Mouse (Mus musculus) olfactory bulb, adult 2 months (tissue): ENCODE data around the gene Rufy3.

Source experiments
- CTCF ChIP-seq: fragments of 200-500 bp; IDR thresholded peaks from 2 replicates; pipeline ENCODE4 v1.5.1; 2012; ENCODE audit warnings: low read depth, mild to moderate bottlenecking, low read length, moderate library complexity; ENCODE audit not compliant: insufficient read depth
- POLR2A ChIP-seq: fragments of 200-500 bp; IDR thresholded peaks from 2 replicates; pipeline ENCODE4 v1.6.1; 2012; ENCODE audit warnings: mild to moderate bottlenecking, low read depth, low read length, moderate library complexity; ENCODE audit not compliant: insufficient read depth

DNA sequence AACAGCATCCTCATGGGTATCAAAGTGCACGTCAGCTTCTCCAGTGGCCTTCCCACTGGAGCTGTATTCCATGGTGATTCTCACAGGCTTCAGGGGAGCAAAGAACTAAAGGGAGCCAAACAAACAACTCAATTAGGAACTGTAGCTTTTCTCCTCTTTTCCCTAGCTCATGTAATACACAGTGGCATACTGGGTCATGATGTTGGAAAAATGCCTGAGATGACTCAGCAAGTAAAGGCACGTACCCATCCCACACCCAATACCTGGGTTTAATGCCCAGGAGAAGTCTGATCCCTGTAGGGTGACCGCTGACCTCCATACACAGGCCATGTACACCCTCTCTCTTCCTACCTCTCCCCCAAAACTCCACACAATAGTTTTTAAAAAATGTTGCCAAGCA, 98.3 kb downstream of the Rufy3 start:
- TF ChIP-seq CTCF (no peak), POLR2A (no peak)
